In genomic region chr8:11043591-11043990, GRCm38 (mm10) we compare ENCODE assay signal across 19 mouse cellular contexts. TPM values are rescaled to one million over a fixed set of nuclear protein-coding genes. Genes with fewer than 3 reads are reported as not detected.
A peak's percentile ranks its signal among the peaks of the same experiment; 100 is the strongest.
DNase-seq lines count a peak whose midpoint lies in the region; ATAC-seq and TF ChIP-seq lines count a peak whose summit lies in the region.
"Had no signal": no experiment of that assay in that cellular context is flagged by ENCODE, and none has a peak within 500 bp of the region (broad histone marks: within the 10 kb centered on the region; RNA-seq: fewer than 3 reads in every experiment).

No protein-coding gene starts in this region.

- no peaks in the 10 kb centered on the region for H3K36me3 ChIP-seq in lung, embryonic 14.5 days (ENCODE audit: insufficient read depth)
- H3K36me3 ChIP-seq: limb, embryonic 15.5 days; liver, embryonic 15.5 days; midbrain, embryonic 15.5 days had no signal

- no peaks in the 10 kb centered on the region for H3K27me3 ChIP-seq in lung, embryonic 14.5 days (ENCODE audit: insufficient read depth, low read length)
- H3K27me3 ChIP-seq: limb, embryonic 15.5 days; liver, embryonic 15.5 days; midbrain, embryonic 15.5 days had no signal

- no peak for ATAC-seq in lung, embryonic 14.5 days (ENCODE audit: insufficient read depth)
- ATAC-seq: midbrain, embryonic 15.5 days had no signal

- DNase-seq in gastrocnemius, adult 2 months = peak; percentile 68
- no peak for DNase-seq in gastrocnemius, postnatal 10 days
- DNase-seq in lung, embryonic 14.5 days = peak; percentile 21
- DNase-seq in lung, postnatal 14 days = no peak
- DNase-seq in gastrocnemius, postnatal 25 days = peak; percentile 33
- DNase-seq in yolk sac, embryonic 10.5 days (ENCODE audit: low spot score) = no peak
- DNase-seq in frontal cortex, postnatal 25 days (ENCODE audit: low spot score in 2 of 2) = no peak
- DNase-seq: B cell, adult 2 months; heart, postnatal 36 days; kidney, adult 18-20 months; kidney, postnatal 36 days; layer of hippocampus, adult 9-11 months; lung, postnatal 10 days; spleen, adult 18-20 months; thymus, postnatal 36 days had no signal

- WGBS in lung, embryonic 14.5 days = 53% methylated on average over 4 of the region's 4 CpGs

- H3K27ac ChIP-seq in gastrocnemius, adult 2 months = peak overlapping the region; percentile 68
- no peak overlapping the region for H3K27ac ChIP-seq in lung, embryonic 14.5 days (ENCODE audit: low read depth)
- H3K27ac ChIP-seq: liver, embryonic 15.5 days; midbrain, embryonic 15.5 days had no signal

- no peak overlapping the region for H3K4me3 ChIP-seq in gastrocnemius, adult 2 months
- H3K4me3 ChIP-seq in lung, embryonic 14.5 days (ENCODE audit: low read depth, low read length) = no peak overlapping the region
- H3K4me3 ChIP-seq: limb, embryonic 15.5 days; liver, embryonic 15.5 days; midbrain, embryonic 15.5 days; myocyte had no signal

- H3K9ac ChIP-seq in lung, embryonic 14.5 days = no peak overlapping the region
- H3K9ac ChIP-seq: limb, embryonic 15.5 days; liver, embryonic 15.5 days; midbrain, embryonic 15.5 days had no signal

- H3K4me2 ChIP-seq in lung, embryonic 14.5 days = no peak overlapping the region
- H3K4me2 ChIP-seq: limb, embryonic 15.5 days; liver, embryonic 15.5 days; midbrain, embryonic 15.5 days had no signal

- TF ChIP-seq CTCF in gastrocnemius, adult 2 months (IDR thresholded peaks at IDR 0.05) = no peak
- no peak for TF ChIP-seq CTCF in lung, embryonic 14.5 days (IDR thresholded peaks at IDR 0.05; ENCODE audit: low read depth)

- H3K9me3 ChIP-seq in lung, embryonic 14.5 days (ENCODE audit: low read depth, low read length) = no peaks in the 10 kb centered on the region
- H3K9me3 ChIP-seq: limb, embryonic 15.5 days; liver, embryonic 15.5 days; midbrain, embryonic 15.5 days had no signal

- H3K4me1 ChIP-seq in lung, embryonic 14.5 days (ENCODE audit: insufficient read depth) = no peaks in the 10 kb centered on the region

- intact Hi-C loops in gastrocnemius, adult 2 months (cut with DNase I) = loop anchor here (5.0 kb wide), 1 partner anchor 104 kb away; no protein-coding TSS in a partner anchor

RNA-seq across cellular contexts. Expression of gene Irs2, which starts 35.3 kb away (rescaled TPM):
- total RNA-seq in gastrocnemius, adult 2 months (2021) = 10 to 100 TPM; 28.2 to 44.8 TPM
- total RNA-seq in gastrocnemius, postnatal 10 days (2021) = 10 to 100 TPM; 10.1 to 10.4 TPM
- 5.7 TPM in 2 replicates for polyA plus RNA-seq in lung, embryonic 14.5 days (2014; fragmentation: Nextera tagmentation; extraction: Ambion mirVana)
- total RNA-seq in gastrocnemius, postnatal 25 days (2021) = 10 to 100 TPM in 1 of 2 experiments, 1 to 10 TPM in 1; 7.7 to 12.7 TPM

Comparison
In these comparisons a context has a peak if more than half of its experiments do, and no peak if none do; other contexts are left out.
1. DNase-seq: peak in gastrocnemius, adult 2 months (single experiment), lung, embryonic 14.5 days (single experiment) and gastrocnemius, postnatal 25 days (single experiment); none in gastrocnemius, postnatal 10 days (single experiment), lung, postnatal 14 days (single experiment), yolk sac, embryonic 10.5 days (single experiment) and frontal cortex, postnatal 25 days (0 of 2).